Mouse (Mus musculus): ENCODE measurements around the gene Emilin2. TPM values are rescaled to one million over a fixed set of nuclear protein-coding genes. Genes with fewer than 3 reads are reported as not detected.

The Emilin2 gene
- polyA plus RNA-seq, 1 experiment from 2014 or later: 4.8 TPM

DNA sequence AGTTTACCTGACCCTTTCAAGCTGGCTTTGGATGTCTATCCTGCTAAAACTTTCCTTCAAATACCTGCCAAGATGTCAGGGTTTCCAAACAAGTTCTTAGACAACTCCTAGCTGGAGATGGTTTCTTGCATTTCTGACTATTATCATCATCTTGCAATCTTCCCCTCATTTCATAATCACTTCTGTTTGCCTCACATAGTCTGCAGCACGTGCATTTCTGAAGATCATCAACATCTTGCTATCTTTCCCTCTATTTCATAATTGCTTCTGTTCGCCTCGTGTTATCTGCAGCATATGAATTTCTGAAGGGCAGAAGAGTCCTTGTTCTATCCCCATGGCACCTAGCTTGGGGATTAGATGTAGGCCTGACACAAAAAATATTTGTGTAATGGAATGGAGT lies 17.2 kb downstream of the Emilin2 start:
- Histone ChIP-seq H3K9me3 (replicated peaks) (0 out of 2 replicates have a peak, but pooled peaks cover 4% of the 10 kb centered on the region), H3K4me2 (no peak overlapping the region), H3K27me3 (no peaks in the 10 kb centered on the region), H3K9ac (no peak overlapping the region), H3K4me1 (no peaks in the 10 kb centered on the region), H3K4me3 (replicated peaks) (no peak overlapping the region), H3K27ac (no peak overlapping the region), H3K36me3 (no peaks in the 10 kb centered on the region)
- no peak for ATAC-seq (replicated peaks; ENCODE audit: low FRiP score)
- 82% methylated on average over 3 of the region's 3 CpGs for WGBS

DNA sequence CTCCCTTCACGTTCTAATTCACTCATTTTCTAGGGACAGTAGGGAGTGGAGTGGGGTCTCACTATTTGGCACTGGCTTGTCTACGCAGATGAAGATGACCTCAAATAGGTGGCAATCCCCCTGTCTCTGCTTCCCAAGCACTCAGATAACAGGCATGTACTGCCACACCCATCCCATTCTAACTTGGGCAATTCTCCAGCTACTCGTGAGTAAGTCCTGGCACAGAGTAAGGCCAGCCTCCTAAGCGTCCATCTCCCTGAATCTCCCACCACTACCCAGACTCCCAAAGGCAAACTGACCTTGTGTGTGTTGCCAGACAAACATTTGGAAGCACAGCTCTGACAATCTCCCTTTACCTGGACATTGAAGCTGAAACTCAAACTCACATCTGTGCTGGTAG lies 18.9 kb downstream of the Emilin2 start:
- H3K27me3 ChIP-seq: no peaks in the 10 kb centered on the region
- no peaks in the 10 kb centered on the region; the same call in 1 of the 2 replicates for H3K4me1 ChIP-seq
- no peaks in the 10 kb centered on the region for H3K36me3 ChIP-seq
- H3K4me2 ChIP-seq: no peak overlapping the region
- no peaks in the 10 kb centered on the region for H3K9me3 ChIP-seq (replicated peaks)
- H3K9ac ChIP-seq: no peak overlapping the region
- no peak overlapping the region for H3K4me3 ChIP-seq (replicated peaks)
- no peak for ATAC-seq (replicated peaks; ENCODE audit: low FRiP score)
- H3K27ac ChIP-seq: no peak overlapping the region
- WGBS: 81% methylated on average over 4 of the region's 4 CpGs

DNA sequence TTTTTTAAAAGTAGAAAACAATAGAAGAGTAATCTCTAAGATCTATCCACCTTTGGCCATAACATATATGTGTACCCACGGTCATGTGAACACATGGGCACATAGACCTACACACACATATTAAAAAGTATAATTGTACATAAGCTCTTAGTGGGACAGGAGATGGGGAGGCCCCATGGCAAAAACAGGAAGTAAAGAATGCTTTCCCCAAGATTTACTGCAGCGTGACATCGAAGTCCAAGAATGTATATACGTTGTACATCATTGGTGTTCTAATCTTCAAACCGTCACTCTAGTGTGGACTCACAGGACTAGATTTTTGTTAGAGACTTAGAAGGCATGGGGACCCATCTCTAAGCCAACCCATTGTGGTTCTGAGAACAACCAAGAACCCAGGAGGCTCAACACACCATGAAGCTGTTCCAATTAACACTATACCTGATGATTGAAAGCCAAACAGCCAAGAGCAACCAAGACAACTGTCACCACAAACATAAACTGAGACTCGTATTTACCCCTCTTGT lies 19.8 kb downstream of the Emilin2 start:
- H3K4me2 ChIP-seq: no peak overlapping the region
- H3K27ac ChIP-seq: no peak overlapping the region
- no peaks in the 10 kb centered on the region; the same call in 1 of the 2 replicates for H3K4me1 ChIP-seq
- H3K9me3 ChIP-seq (replicated peaks): no peaks in the 10 kb centered on the region
- no peak overlapping the region for H3K9ac ChIP-seq
- no peak overlapping the region for H3K4me3 ChIP-seq (replicated peaks)
- no peak for ATAC-seq (replicated peaks; ENCODE audit: low FRiP score)
- no peaks in the 10 kb centered on the region for H3K36me3 ChIP-seq
- 83% methylated on average over 6 of the region's 6 CpGs for WGBS
- no peaks in the 10 kb centered on the region for H3K27me3 ChIP-seq

DNA sequence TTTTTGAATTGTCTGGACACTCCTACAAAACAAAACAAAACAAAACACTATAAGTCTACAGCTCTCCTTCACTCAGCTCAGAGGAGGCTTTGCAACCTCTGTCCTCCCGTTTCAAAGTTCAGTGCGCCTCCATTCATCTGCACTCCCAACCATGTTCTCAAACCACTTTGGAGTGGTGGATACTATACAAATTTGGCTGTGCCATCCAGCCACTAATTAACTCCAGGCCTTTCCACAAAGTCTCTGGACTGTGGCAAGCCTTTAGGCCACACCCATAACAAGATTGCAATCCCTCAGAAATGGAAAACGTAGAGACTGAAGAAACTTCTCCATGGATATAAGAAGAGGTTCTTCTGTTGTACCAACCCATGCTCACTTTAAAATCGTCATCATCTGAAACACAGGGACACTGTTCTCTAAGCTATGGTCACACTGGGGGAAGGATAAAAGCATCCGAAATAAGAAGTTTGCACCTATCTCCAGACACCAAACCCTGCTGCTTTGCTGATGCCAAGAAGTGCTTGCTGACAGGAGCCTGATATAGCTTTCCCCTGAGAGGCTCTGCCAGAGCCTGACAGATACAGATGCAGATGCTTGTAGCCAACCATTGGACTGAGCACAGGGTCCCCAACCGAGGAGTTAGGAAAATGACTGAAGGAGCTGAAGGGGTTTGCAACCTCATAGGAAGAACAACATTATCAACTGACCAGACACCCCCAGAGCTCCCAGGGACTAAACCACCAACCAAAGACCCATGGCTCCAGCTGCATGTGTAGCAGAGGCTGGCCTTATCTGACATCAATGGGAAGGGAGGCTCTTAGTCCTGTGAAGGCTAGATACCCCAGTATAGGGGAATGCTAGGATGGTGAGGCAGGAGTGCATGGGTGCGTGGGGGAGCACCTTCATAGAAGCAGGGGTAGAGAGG lies 21.0 kb downstream of the Emilin2 start:
- Histone ChIP-seq H3K4me1 (no peaks in the 10 kb centered on the region; the same call in 1 of the 2 replicates), H3K27me3 (no peaks in the 10 kb centered on the region), H3K9me3 (replicated peaks) (no peaks in the 10 kb centered on the region), H3K4me2 (no peak overlapping the region), H3K36me3 (no peaks in the 10 kb centered on the region), H3K9ac (no peak overlapping the region), H3K27ac (no peak overlapping the region), H3K4me3 (replicated peaks) (no peak overlapping the region)
- ATAC-seq (replicated peaks; ENCODE audit: low FRiP score): no peak
- WGBS: 74% methylated on average over 7 of the region's 7 CpGs

DNA sequence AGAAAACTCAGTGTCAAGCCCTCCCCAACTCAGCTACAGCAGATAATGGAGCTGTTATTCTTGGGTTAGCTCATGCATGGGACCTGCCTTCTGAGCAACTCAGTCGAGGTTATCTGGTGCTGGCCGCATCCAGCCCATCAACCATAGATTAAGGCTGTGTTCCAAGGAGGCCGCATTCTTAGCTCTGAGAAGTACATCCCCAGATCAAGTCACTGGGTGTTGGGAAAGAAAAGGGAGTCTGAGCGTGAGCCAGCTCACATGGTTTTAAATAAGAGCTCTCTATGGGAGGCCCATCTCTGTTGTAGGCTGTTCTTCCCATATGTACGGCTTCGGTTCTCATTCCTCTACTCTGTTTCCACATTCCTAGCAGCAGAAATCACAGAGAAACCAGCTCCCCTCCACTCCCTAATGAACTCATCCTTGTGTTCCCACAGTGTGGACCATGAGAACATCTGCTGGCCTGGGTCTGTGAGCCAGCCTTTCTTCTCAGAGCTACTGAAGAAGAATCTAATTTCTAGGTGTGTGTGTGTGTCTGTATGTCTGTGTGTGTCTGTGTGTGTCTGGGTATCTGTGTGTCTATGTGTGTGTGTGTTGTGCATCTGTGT lies 22.1 kb downstream of the Emilin2 start:
- H3K9ac ChIP-seq: no peak overlapping the region
- H3K36me3 ChIP-seq: no peaks in the 10 kb centered on the region
- 79% methylated on average over 6 of the region's 6 CpGs for WGBS
- H3K27me3 ChIP-seq: no peaks in the 10 kb centered on the region
- no peak overlapping the region for H3K27ac ChIP-seq
- no peaks in the 10 kb centered on the region for H3K9me3 ChIP-seq (replicated peaks)
- H3K4me1 ChIP-seq: peaks cover 9% of the 10 kb centered on the region; the same call in 1 of the 2 replicates
- H3K4me2 ChIP-seq: no peak overlapping the region
- no peak for ATAC-seq (replicated peaks; ENCODE audit: low FRiP score)
- H3K4me3 ChIP-seq (replicated peaks): no peak overlapping the region

DNA sequence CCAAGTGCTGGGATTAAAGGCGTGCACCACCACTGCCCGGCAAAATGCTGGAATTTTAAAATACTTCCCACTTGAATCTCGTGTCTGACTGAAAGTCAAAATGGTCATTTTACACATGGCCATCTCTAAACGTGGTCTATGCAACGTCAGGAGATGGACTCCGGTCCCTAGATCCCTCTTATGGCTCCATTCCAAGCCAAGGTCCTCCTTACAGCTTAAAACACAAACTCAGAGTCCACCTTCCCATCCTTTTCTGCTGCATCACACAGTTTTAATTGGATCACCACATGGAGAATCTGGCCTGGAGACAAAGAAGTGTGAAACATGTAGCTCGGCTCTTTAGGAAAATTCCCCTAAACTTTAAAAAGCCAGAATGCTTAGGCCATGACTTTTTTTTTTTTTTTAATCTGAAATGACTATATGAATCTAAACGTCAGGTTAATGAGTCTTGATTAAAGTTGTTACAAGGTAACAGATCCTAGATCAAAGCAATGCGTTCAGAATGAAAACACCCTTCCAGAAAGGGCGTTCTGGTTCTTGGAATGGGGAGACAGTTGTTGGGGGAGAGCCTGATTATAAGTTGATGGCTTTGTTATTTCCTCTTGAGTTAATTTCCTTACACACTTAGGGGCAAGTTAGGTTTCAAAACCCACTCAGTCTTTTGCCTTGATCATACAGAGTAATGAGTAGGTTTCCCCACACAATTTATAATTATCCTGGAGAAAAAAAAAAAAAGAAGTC lies 22.8 kb downstream of the Emilin2 start:
- Histone ChIP-seq H3K4me2 (no peak overlapping the region), H3K4me3 (replicated peaks) (no peak overlapping the region), H3K27ac (no peak overlapping the region), H3K9me3 (replicated peaks) (no peaks in the 10 kb centered on the region), H3K4me1 (peaks cover 10% of the 10 kb centered on the region; the same call in 1 of the 2 replicates), H3K9ac (no peak overlapping the region), H3K27me3 (no peaks in the 10 kb centered on the region), H3K36me3 (no peaks in the 10 kb centered on the region)
- WGBS: 80% methylated on average over 10 of the region's 10 CpGs
- ATAC-seq (replicated peaks; ENCODE audit: low FRiP score): no peak

DNA sequence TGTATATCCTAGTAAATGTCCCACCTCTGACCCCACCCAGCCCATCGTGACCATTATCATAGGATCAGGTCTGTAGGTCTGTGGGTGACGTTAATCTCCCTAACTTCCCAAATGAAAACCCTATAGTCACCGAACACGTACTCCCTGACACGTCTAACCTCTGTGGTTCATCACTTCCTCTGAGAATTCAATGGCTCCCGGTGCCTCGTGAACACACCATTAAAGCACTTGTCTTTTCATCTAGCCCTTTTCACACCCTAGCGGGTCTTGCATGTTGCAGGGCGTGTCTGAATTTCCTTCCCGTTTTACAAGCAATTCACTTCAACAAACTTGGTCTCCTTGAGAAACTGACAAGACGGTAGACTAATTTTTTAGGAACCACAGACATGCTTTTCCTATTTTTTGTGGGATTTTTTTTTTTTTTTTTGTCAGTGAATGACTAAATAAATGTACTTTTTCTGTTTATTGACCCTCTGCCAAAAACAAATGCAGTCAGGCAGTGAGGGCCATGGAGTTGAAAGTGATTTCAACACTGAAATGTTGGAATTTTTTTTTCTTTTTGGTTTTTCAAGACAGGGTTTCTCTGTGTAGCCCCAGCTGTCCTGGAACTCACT lies 23.5 kb downstream of the Emilin2 start:
- H3K4me3 ChIP-seq (replicated peaks): no peak overlapping the region
- H3K9ac ChIP-seq: no peak overlapping the region
- no peaks in the 10 kb centered on the region for H3K9me3 ChIP-seq (replicated peaks)
- H3K4me1 ChIP-seq: peaks cover 10% of the 10 kb centered on the region; the same call in 1 of the 2 replicates
- no peaks in the 10 kb centered on the region for H3K36me3 ChIP-seq
- no peak for ATAC-seq (replicated peaks; ENCODE audit: low FRiP score)
- no peaks in the 10 kb centered on the region for H3K27me3 ChIP-seq
- no peak overlapping the region for H3K4me2 ChIP-seq
- 81% methylated on average over 11 of the region's 11 CpGs for WGBS
- no peak overlapping the region for H3K27ac ChIP-seq

DNA sequence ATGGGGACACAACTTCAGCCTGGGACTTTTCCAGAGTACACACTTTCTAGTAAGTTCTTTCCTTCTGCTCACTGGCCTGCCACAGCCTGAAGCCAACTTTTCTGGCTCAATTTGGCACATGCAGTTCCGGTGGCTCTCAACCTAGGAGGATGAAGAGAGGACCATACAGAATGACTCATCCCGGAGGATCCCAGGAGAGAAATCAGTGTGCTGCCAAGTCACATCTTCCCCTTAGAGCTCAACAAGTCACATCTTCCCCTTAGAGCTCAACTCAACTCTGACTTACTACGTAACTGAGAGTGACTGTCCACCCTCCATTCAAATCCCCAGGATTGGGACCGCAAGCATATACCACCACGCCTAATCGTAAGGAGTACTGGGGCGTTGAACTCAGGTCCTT lies 24.2 kb downstream of the Emilin2 start:
- no peak overlapping the region for H3K4me2 ChIP-seq
- H3K27ac ChIP-seq: no peak overlapping the region
- H3K27me3 ChIP-seq: no peaks in the 10 kb centered on the region
- 98% methylated on average over 7 of the region's 7 CpGs for WGBS
- H3K9me3 ChIP-seq (replicated peaks): no peaks in the 10 kb centered on the region
- H3K9ac ChIP-seq: no peak overlapping the region
- ATAC-seq (replicated peaks; ENCODE audit: low FRiP score): no peak
- no peak overlapping the region for H3K4me3 ChIP-seq (replicated peaks)
- peaks cover 10% of the 10 kb centered on the region; the same call in 1 of the 2 replicates for H3K4me1 ChIP-seq
- H3K36me3 ChIP-seq: no peaks in the 10 kb centered on the region

DNA sequence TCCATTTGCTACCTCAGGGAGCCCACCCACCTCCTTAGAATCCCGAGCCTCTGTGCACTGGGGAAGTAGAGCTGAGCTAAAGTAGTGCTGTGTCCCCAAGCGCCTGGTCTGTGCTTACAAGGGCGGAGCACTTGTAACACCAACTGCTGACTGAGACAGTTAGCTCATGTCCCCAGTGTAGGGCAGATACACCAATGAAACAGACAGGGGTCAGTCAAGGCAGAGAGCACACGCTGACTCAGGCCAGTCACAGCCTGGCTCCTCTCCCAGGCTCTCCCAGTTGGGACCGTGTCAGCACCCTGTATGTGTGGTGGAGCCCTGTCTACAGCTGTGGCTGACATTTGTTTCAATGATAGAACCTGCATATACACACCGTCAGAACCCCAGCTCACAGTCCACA lies 25.8 kb downstream of the Emilin2 start:
- Histone ChIP-seq H3K9me3 (replicated peaks) (no peaks in the 10 kb centered on the region), H3K4me1 (peaks cover 10% of the 10 kb centered on the region; the same call in 1 of the 2 replicates), H3K27me3 (no peaks in the 10 kb centered on the region), H3K4me3 (replicated peaks) (no peak overlapping the region), H3K36me3 (no peaks in the 10 kb centered on the region), H3K9ac (no peak overlapping the region), H3K4me2 (no peak overlapping the region), H3K27ac (no peak overlapping the region)
- 0 out of 2 replicates have a peak, but pooled peaks have one; percentile 37 for ATAC-seq (replicated peaks; ENCODE audit: low FRiP score)
- 72% methylated on average over 6 of the region's 6 CpGs for WGBS

DNA sequence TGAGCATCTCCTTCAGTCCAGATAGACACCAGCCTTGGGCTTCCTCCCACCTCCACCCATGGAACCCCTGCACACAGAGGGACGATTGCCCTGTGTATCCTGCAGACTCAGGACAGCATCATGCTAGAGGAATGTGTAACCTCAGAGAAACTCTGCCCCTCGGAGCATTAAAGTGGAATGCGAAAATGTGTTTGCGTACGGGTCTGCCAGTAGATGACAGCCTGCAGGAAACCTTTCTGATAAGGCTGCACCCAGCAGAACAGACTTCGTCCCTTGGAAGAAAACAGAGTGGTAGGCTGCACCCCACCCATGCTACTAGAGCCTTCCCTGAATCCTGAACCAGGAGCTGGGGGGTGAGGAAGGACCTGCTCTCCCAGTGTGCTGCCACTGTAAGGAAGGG lies 26.9 kb downstream of the Emilin2 start:
- no peaks in the 10 kb centered on the region for H3K27me3 ChIP-seq
- no peaks in the 10 kb centered on the region for H3K36me3 ChIP-seq
- ATAC-seq (replicated peaks; ENCODE audit: low FRiP score): no peak
- no peak overlapping the region for H3K4me3 ChIP-seq (replicated peaks)
- H3K9ac ChIP-seq: no peak overlapping the region
- peaks cover 10% of the 10 kb centered on the region; the same call in 1 of the 2 replicates for H3K4me1 ChIP-seq
- H3K27ac ChIP-seq: no peak overlapping the region
- no peaks in the 10 kb centered on the region for H3K9me3 ChIP-seq (replicated peaks)
- H3K4me2 ChIP-seq: no peak overlapping the region
- 40% methylated on average over 6 of the region's 6 CpGs for WGBS

DNA sequence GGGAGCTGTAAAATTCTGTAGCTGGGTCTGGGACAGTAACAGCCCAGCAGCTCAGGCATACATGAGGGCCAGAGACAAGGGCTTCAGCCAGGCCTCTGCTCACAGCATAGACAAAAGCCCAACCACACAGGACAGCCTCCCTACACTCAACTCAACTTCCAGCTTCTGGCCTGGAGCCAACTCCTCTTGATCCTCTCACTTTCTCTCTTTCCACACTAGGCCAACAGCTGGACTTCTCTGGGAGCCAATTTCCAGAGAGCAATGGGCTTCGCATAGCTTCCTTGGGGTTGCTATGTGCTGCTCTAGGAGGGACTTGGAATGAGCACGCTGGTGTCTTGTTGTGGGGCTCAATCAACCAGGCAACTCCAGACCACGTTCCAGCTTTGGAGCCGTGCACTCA lies 28.5 kb downstream of the Emilin2 start:
- H3K27me3 ChIP-seq: no peaks in the 10 kb centered on the region
- H3K27ac ChIP-seq: no peak overlapping the region
- no peak overlapping the region for H3K9ac ChIP-seq
- WGBS: 79% methylated on average over 4 of the region's 4 CpGs
- no peaks in the 10 kb centered on the region for H3K36me3 ChIP-seq
- peak; percentile 79 for ATAC-seq (replicated peaks; ENCODE audit: low FRiP score)
- H3K4me1 ChIP-seq: peaks cover 10% of the 10 kb centered on the region; the same call in 1 of the 2 replicates
- no peaks in the 10 kb centered on the region for H3K9me3 ChIP-seq (replicated peaks)
- H3K4me3 ChIP-seq (replicated peaks): no peak overlapping the region
- H3K4me2 ChIP-seq: no peak overlapping the region
